Mouse (Mus musculus): ENCODE measurements at regions not wholly inside any gene's neighbourhood (a gene's known extent, or its start where the extent isn't known, plus 50 kb on each side); places are given as distances from the start of the nearest gene placed in this dataset.

GRCm38 (mm10) chr10:117502731-117503130, 122.9 kb upstream of the Cpsf6 start:
- TF ChIP-seq CTCF (IDR thresholded peaks at IDR 0.05; ENCODE audit: control insufficient read depth, insufficient read depth, insufficient replicate concordance, low read depth, low read length) (no peak), POLR2A (IDR thresholded peaks at IDR 0.05; ENCODE audit: control insufficient read depth, low read depth, low read length) (no peak)

Data from testis, adult 2 months (tissue).